ENCODE assay signal across 8 mouse cellular contexts in the genomic region with DNA sequence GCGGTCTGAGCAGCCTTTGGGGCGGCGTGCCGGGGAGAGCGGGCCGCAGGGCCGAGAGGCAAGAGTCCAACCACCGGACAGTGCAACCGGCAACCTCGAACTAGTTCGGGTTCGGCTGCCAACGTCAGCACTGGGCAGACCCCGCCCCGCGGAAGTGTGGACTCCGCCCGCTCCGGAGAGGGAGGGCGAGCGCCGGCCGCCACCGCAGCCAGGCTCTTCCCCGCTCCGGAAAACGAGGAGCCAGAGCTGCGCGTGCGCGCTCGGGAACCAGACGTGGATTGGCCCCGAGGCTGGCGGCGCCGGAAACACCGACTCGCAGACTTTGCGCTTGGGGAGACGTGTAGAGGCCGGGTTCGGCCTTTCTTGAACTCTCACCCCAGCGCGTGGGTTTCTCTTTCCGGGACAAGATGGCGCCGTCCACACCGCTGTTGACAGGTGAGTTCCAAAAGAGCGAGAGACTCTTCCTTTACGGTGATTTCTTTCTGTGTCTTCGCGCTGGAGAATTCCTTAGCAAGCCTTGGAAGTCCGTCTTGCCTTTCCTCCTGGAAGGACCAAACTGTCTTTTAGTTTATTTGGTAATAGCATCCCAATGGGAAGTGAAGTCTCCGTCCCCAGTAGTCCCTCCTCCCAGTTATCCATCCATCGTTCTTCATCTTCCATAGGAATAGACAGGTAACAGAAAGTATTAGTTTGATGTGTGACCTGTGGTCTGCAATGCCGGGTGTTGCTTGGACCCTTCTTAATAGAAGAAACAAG. TPM values are rescaled to one million over a fixed set of nuclear protein-coding genes. Genes with fewer than 3 reads are reported as not detected.
DNase-seq lines count a peak whose midpoint lies in the region; ATAC-seq lines count a peak whose summit lies in the region.

A gene (plus strand): TSS at position 170 of the 756 bp plus-strand sequence.
A gene (minus strand): TSS at position 241 of the 756 bp plus-strand sequence.

- DNase-seq in adrenal gland, adult (ENCODE audit: inconsistent age in 2 of 2, low spot score in 1 of 2), result peak; percentile 99 to 100
- DNase-seq in embryo, embryonic 10.5 days (ENCODE audit: low spot score), result peak; percentile 98
- DNase-seq in gastrocnemius, postnatal 14 days, result peak; percentile 99
- peak; percentile 98 to 99 for DNase-seq in left cerebral cortex, postnatal 10 days (ENCODE audit: extremely low spot score in 1 of 2, low spot score in 2 of 2)
- DNase-seq in right cerebral cortex, postnatal 25 days, result peak; percentile 100
- DNase-seq in urinary bladder, postnatal 4 days (ENCODE audit: low spot score in 2 of 2), result peak; percentile 97 to 98

- peak; percentile 94 for ATAC-seq in inflammation-experienced regulatory T-cells, adult 6 months
- peak; percentile 99 for ATAC-seq in megakaryocyte-erythroid progenitor cell, adult 5-6 weeks (replicated peaks; ENCODE audit: low FRiP score, low TSS enrichment, poor library complexity, severe bottlenecking)

- intact Hi-C loops in gastrocnemius, postnatal 14 days (cut with DNase I; ENCODE audit: low total_unique reads), result no loop called here
- intact Hi-C loops in left cerebral cortex, postnatal 10 days (cut with DNase I), result no loop called here

RNA-seq across cellular contexts. Expression of the first gene that starts in this region (rescaled TPM):
- total RNA-seq in gastrocnemius, postnatal 14 days (2021), result 10 to 100 TPM; 44.7 to 46.9 TPM
- polyA plus RNA-seq in inflammation-experienced regulatory T-cells, adult 6 months (2017; shearing (Covaris generic)), result 10 to 100 TPM; 63.0 to 73.7 (median 67.5) TPM
- total RNA-seq in left cerebral cortex, postnatal 10 days (2021), result 10 to 100 TPM; 41.9 to 42.4 TPM
- 123 and 132 TPM in 2 replicates for total RNA-seq in megakaryocyte-erythroid progenitor cell, adult 5-6 weeks (2014; fragmentation: Nextera tagmentation)
- total RNA-seq in megakaryocyte-erythroid progenitor cell, adult 5-6 weeks (2017), result 149 and 153 TPM in 2 replicates

RNA-seq across cellular contexts. Expression of the second gene that starts in this region (rescaled TPM):
- 10 to 100 TPM; 10.2 to 13.2 TPM for total RNA-seq in gastrocnemius, postnatal 14 days (2021)
- polyA plus RNA-seq in inflammation-experienced regulatory T-cells, adult 6 months (2017; shearing (Covaris generic)), result 10 to 100 TPM; 40.4 to 51.7 (median 46.0) TPM
- total RNA-seq in left cerebral cortex, postnatal 10 days (2021), result 10 to 100 TPM; 26.0 to 26.1 TPM
- total RNA-seq in megakaryocyte-erythroid progenitor cell, adult 5-6 weeks (2014; fragmentation: Nextera tagmentation), result 38.0 and 40.2 TPM in 2 replicates
- total RNA-seq in megakaryocyte-erythroid progenitor cell, adult 5-6 weeks (2017), result 64.6 and 71.3 TPM in 2 replicates

Comparison
In these comparisons a context has a peak if more than half of its experiments do, and no peak if none do; other contexts are left out.
1. Peak in every context shown above with its lines: DNase-seq and ATAC-seq.